Mouse (Mus musculus) liver, embryonic 14.5 days (tissue): Measurements from ENCODE around the gene Fars2. TPM values are rescaled to one million over a fixed set of nuclear protein-coding genes. Genes with fewer than 3 reads are reported as not detected.

Experiments used
- ATAC-seq: fragments of 200-750 bp; cut with Nextera tagmentation; 2 replicates; pipeline ENCODE4 v1.8.0; 2017; ENCODE audit warnings: moderate number of reproducible peaks, mild to moderate bottlenecking, moderate library complexity; ENCODE audit not compliant: insufficient read depth
- DNase-seq, 3 experiments: peaks; one replicate each; pipeline ENCODE4 v3.0.0-alpha.2; 2012 to 2013; ENCODE audit warnings: low read depth in 3 of 3, low spot score in 3 of 3
- H3K27ac ChIP-seq: fragments of 300-500 bp; sonication (generic); 2 replicates; pipeline ENCODE4 v1.5.1; 2014; ENCODE audit warnings: moderate library complexity, mild to moderate bottlenecking, control low read depth, inconsistent platforms
- H3K27me3 ChIP-seq: fragments of 300-500 bp; sonication (generic); 2 replicates; pipeline ENCODE4 v1.6.1; 2014; ENCODE audit warnings: mild to moderate bottlenecking, low read length, moderate library complexity; ENCODE audit not compliant: control insufficient read depth, insufficient read depth
- H3K36me3 ChIP-seq: fragments of 300-500 bp; sonication (generic); replicated peaks from 2 replicates; pipeline ENCODE4 v1.6.1; 2014; ENCODE audit warnings: low read depth; ENCODE audit not compliant: control insufficient read depth, insufficient read depth
- H3K4me1 ChIP-seq, 2 experiments: fragments of 200-500 bp in 1 of 2; fragments of 300-500 bp in 1 of 2; sonication (generic) in 1 of 2; replicated peaks; 2 replicates each; pipeline ENCODE4 v1.6.1; 2012 to 2014; ENCODE audit warnings: antibody characterized with exemption in 1 of 2, inconsistent platforms in 1 of 2, low read length in 1 of 2; ENCODE audit not compliant: control insufficient read depth in 2 of 2, insufficient read depth in 2 of 2
- H3K4me2 ChIP-seq: fragments of 300-500 bp; sonication (generic); 2 replicates; pipeline ENCODE4 v1.6.1; 2014; ENCODE audit warnings: low read depth, mild to moderate bottlenecking, control low read depth, moderate library complexity
- H3K4me3 ChIP-seq, 2 experiments: fragments of 200-500 bp in 1 of 2; fragments of 300-500 bp in 1 of 2; sonication (generic) in 1 of 2; 2 replicates each; pipeline ENCODE4 v1.5.1; 2012 to 2014; ENCODE audit warnings: low read depth in 2 of 2, low read length in 2 of 2, mild to moderate bottlenecking in 2 of 2, control low read depth in 1 of 2, inconsistent platforms in 1 of 2, moderate library complexity in 1 of 2; ENCODE audit not compliant: insufficient read depth in 1 of 2
- H3K9ac ChIP-seq: fragments of 300-500 bp; sonication (generic); replicated peaks from 2 replicates; pipeline ENCODE4 v1.6.1; 2014; ENCODE audit warnings: mild to moderate bottlenecking, control low read depth, moderate library complexity
- H3K9me3 ChIP-seq: fragments of 300-500 bp; sonication (generic); 2 replicates; pipeline ENCODE4 v1.6.1; 2016; ENCODE audit warnings: low read length, mixed read lengths; ENCODE audit not compliant: control insufficient read depth
- CTCF ChIP-seq: IDR thresholded peaks from 2 replicates; pipeline ENCODE4 v1.5.1; 2016; ENCODE audit warnings: antibody characterized with exemption, low read depth, control low read depth
- EP300 ChIP-seq: IDR thresholded peaks from 2 replicates; pipeline ENCODE4 v1.6.1; 2016; ENCODE audit warnings: antibody characterized with exemption, low read depth
- WGBS: fragments of 180-500 bp; shearing (Covaris S2); extraction: QIAGEN DNeasy Blood & Tissue Kit; methylation state at CpG from one replicate; pipeline ENCODE4 v1.1.7; 2014; ENCODE audit not compliant: insufficient replicate concordance; 5-methylcytosine and 5-hydroxymethylcytosine counted together
- polyA plus RNA-seq, 2 experiments: library from polyadenylated mRNA; depleted of rRNA in 1 of 2; stranded (reverse) in 1 of 2; unstranded in 1 of 2; fragments of >200 nt; fragmentation: Nextera tagmentation in 1 of 2; extraction: Ambion mirVana in 1 of 2; gene quantifications; 2 replicates each; pipeline versions ENCODE4 v1.2.1 to v1.2.3; 2012 to 2014

Fars2 gene
- polyA plus RNA-seq, 2 experiments = 18.8 to 23.0 TPM

- Histone ChIP-seq H3K9me3 (no peaks in the 10 kb centered on the region), H3K36me3 (no peaks in the 10 kb centered on the region), H3K4me2 (no peak overlapping the region), H3K4me1 (no peaks in the 10 kb centered on the region), H3K27me3 (no peaks in the 10 kb centered on the region), H3K9ac (no peak overlapping the region), H3K27ac (no peak overlapping the region), H3K4me3 (no peak overlapping the region)
- DNase-seq = no peak
- TF ChIP-seq EP300 (no peak), CTCF (no peak)
- WGBS = 49% methylated on average over 6 of the region's 6 CpGs
- ATAC-seq = no peak
Observed at GRCm38 (mm10) chr13:36550694-36551093, 433.5 kb downstream of the Fars2 start.

- WGBS = 58% methylated on average over 3 of the region's 3 CpGs
Observed at GRCm38 (mm10) chr13:36552522-36553246, 435.5 kb downstream of the Fars2 start.

GRCm38 (mm10) chr13:36553247-36553642, 436.0 kb downstream of the Fars2 start:
- H3K4me3 ChIP-seq = no peak overlapping the region
- no peak for DNase-seq
- no peak overlapping the region for H3K9ac ChIP-seq
- H3K27ac ChIP-seq = no peak overlapping the region
- no peaks in the 10 kb centered on the region for H3K4me1 ChIP-seq
- TF ChIP-seq EP300 (no peak), CTCF (no peak)
- no peaks in the 10 kb centered on the region for H3K27me3 ChIP-seq
- WGBS = 63% methylated on average over 5 of the region's 5 CpGs
- no peaks in the 10 kb centered on the region for H3K9me3 ChIP-seq
- no peak overlapping the region for H3K4me2 ChIP-seq
- no peaks in the 10 kb centered on the region for H3K36me3 ChIP-seq
- ATAC-seq = no peak

More at GRCm38 (mm10) chr13:36552522-36553246, 435.5 kb downstream of the Fars2 start:
- no peak overlapping the region for H3K4me2 ChIP-seq
- no peaks in the 10 kb centered on the region for H3K9me3 ChIP-seq
- no peak overlapping the region for H3K4me3 ChIP-seq
- DNase-seq (no peak), ATAC-seq (no peak)
- TF ChIP-seq EP300 (no peak), CTCF (no peak)
- H3K36me3 ChIP-seq = no peaks in the 10 kb centered on the region
- no peaks in the 10 kb centered on the region for H3K27me3 ChIP-seq
- no peak overlapping the region for H3K27ac ChIP-seq
- no peaks in the 10 kb centered on the region for H3K4me1 ChIP-seq
- no peak overlapping the region for H3K9ac ChIP-seq

- H3K4me1 ChIP-seq = no peaks in the 10 kb centered on the region
- H3K4me3 ChIP-seq = no peak overlapping the region
- no peak overlapping the region for H3K4me2 ChIP-seq
- no peaks in the 10 kb centered on the region for H3K36me3 ChIP-seq
- WGBS = 50% methylated on average over 1 of the region's 1 CpGs
- no peak overlapping the region for H3K27ac ChIP-seq
- ATAC-seq (no peak), DNase-seq (no peak)
- no peak overlapping the region for H3K9ac ChIP-seq
- H3K9me3 ChIP-seq = no peaks in the 10 kb centered on the region
- H3K27me3 ChIP-seq = no peaks in the 10 kb centered on the region
- TF ChIP-seq CTCF (no peak), EP300 (no peak)
Observed at GRCm38 (mm10) chr13:36554743-36555142, 437.5 kb downstream of the Fars2 start.

- WGBS = 61% methylated on average over 16 of the region's 16 CpGs
- no peaks in the 10 kb centered on the region for H3K27me3 ChIP-seq
Observed at GRCm38 (mm10) chr13:36562447-36563441, 445.5 kb downstream of the Fars2 start.

More at GRCm38 (mm10) chr13:36562447-36563441, 445.5 kb downstream of the Fars2 start:
- Histone ChIP-seq H3K4me3 (no peak overlapping the region), H3K4me1 (no peaks in the 10 kb centered on the region), H3K9me3 (no peaks in the 10 kb centered on the region), H3K9ac (no peak overlapping the region), H3K27ac (no peak overlapping the region), H3K36me3 (no peaks in the 10 kb centered on the region), H3K4me2 (no peak overlapping the region)
- DNase-seq (no peak), ATAC-seq (no peak)
- no peak for TF ChIP-seq EP300
- no peak for TF ChIP-seq CTCF
